ENCODE assay signal across 8 mouse cellular contexts in genomic region chr1:88008211-88008697, GRCm38 (mm10). TPM values are rescaled to one million over a fixed set of nuclear protein-coding genes. Genes with fewer than 3 reads are reported as not detected.
DNase-seq lines count a peak whose midpoint lies in the region; ATAC-seq lines count a peak whose summit lies in the region.

Usp40 (minus strand) TSS chr1:88008551.

- no peaks in the 10 kb centered on the region for H3K9me3 ChIP-seq in hindbrain, embryonic 15.5 days

- H3K36me3 ChIP-seq in hindbrain, embryonic 15.5 days: peaks cover under 1% of the 10 kb centered on the region; the same call in 1 of the 2 replicates

- peak within 1 kb of the TSS; percentile 75 for H3K4me2 ChIP-seq in hindbrain, embryonic 15.5 days

- WGBS in hindbrain, embryonic 15.5 days: under 1% methylated on average over 45 of the region's 45 CpGs

- peak; percentile 97 for ATAC-seq in hindbrain, embryonic 15.5 days (ENCODE audit: low FRiP score, low read depth)

- peak within 1 kb of the TSS; percentile 95 for H3K27ac ChIP-seq in hindbrain, embryonic 15.5 days (replicated peaks)

- peaks cover 16% of the 10 kb centered on the region for H3K4me1 ChIP-seq in hindbrain, embryonic 15.5 days (replicated peaks)

- DNase-seq in R1 (ENCODE audit: low read depth, low spot score): peak; percentile 80
- DNase-seq in cerebellum, postnatal 25 days: peak; percentile 82 to 84
- peak; percentile 78 to 82 for DNase-seq in frontal cortex, postnatal 36 days (ENCODE audit: low spot score in 2 of 2)
- DNase-seq in left cerebral cortex, adult 11 months (ENCODE audit: low spot score): peak; percentile 51
- peak; percentile 86 to 90 for DNase-seq in lung, postnatal 4 days
- DNase-seq in right cerebral cortex, adult 18-20 months: peak; percentile 86
- peak; percentile 18 for DNase-seq in urinary bladder, postnatal 10 days (ENCODE audit: low spot score)

- peak within 1 kb of the TSS; percentile 78 for H3K9ac ChIP-seq in hindbrain, embryonic 15.5 days

- H3K27me3 ChIP-seq in hindbrain, embryonic 15.5 days: no peaks in the 10 kb centered on the region

- H3K4me3 ChIP-seq in hindbrain, embryonic 15.5 days: peak within 1 kb of the TSS; percentile 69

RNA-seq across cellular contexts. Expression of gene Usp40, which starts in this region (rescaled TPM):
- polyA plus RNA-seq in hindbrain, embryonic 15.5 days (2015; fragmentation: Nextera tagmentation; extraction: Ambion mirVana): 21.1 and 21.9 TPM in 2 replicates

Comparison
In these comparisons a context has a peak if more than half of its experiments do, and no peak if none do; other contexts are left out.
1. Peak in every context shown above with its lines: DNase-seq, ATAC-seq, H3K4me3 ChIP-seq and H3K27ac ChIP-seq.
2. DNase-seq: peak in every context shown above with its lines; median percentile 88 in lung, postnatal 4 days; 86 in right cerebral cortex, adult 18-20 months; 83 in cerebellum, postnatal 25 days; 80 in R1; 80 in frontal cortex, postnatal 36 days; 51 in left cerebral cortex, adult 11 months; 18 in urinary bladder, postnatal 10 days.